Mouse (Mus musculus): ENCODE data around the gene Ccl12. TPM values are rescaled to one million over a fixed set of nuclear protein-coding genes. Genes with fewer than 3 reads are reported as not detected.

Ccl12 gene
- polyA plus RNA-seq (2016; fragmentation: Nextera tagmentation; extraction: Ambion mirVana): 0.85 and 1.3 TPM in 2 replicates

GRCm38 (mm10) chr11:82101529-82101928 is at the start of gene Ccl12:
Gene Ccl12 (plus strand): TSS chr11:82101845.
- H3K9ac ChIP-seq: no peak within 1 kb of the TSS
- WGBS: 72% methylated on average over 2 of the region's 2 CpGs
- no peak within 1 kb of the TSS for H3K27ac ChIP-seq
- no peak within 1 kb of the TSS for H3K4me2 ChIP-seq (replicated peaks)
- H3K27me3 ChIP-seq: no peaks in the 10 kb centered on the region
- no peak within 1 kb of the TSS for H3K4me3 ChIP-seq
- no peaks in the 10 kb centered on the region for H3K36me3 ChIP-seq
- ATAC-seq (ENCODE audit: low FRiP score): no peak
- H3K9me3 ChIP-seq (replicated peaks): no peaks in the 10 kb centered on the region; the same call in 1 of the 2 replicates
- H3K4me1 ChIP-seq: no peaks in the 10 kb centered on the region

DNA sequence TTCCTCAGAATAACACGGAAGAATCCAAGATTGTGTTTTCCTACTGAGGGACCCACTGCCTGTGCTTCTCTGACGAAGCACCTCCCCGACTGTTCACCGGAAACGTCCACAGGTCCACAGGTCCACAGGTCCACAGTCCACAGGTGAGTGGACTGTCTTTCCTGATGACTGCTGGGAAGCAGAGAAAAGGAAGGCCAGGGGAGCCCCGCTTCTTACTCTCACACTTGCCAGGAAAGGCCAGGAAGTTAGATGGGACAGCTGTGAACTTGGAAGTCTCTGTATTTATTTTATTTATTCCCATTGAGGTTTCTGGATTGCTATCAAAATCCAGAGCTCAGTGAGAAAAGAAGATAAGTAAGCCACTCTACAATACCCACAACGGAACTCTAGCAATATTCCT is 47.8 kb upstream of the Ccl12 start:
- H3K27ac ChIP-seq: no peak overlapping the region

DNA sequence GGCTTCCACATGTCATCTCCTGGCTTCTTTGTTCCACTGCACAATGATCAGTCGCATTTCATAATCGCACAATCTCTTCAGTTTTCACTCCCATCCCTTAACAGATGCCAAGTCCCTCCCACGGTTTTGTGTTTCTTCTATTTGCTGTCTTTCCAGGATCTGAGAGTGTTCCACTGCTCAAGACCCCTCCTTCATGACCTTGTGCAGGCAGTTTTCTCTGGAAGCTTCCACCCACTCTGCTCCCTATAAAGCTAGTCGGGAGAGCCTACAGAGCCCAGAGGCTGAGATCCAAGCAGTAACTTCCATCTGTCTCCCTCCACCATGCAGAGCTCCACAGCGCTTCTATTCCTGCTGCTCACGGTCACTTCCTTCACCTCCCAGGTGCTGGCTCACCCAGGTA is 44.0 kb upstream of the Ccl12 start, which contains the start of gene Ccl11:
Gene Ccl11, plus strand, starts transcription at position 178 of the 400 bp plus-strand sequence.
- ATAC-seq (ENCODE audit: low FRiP score): no peak
- H3K4me3 ChIP-seq: no peak within 1 kb of the TSS
- no peaks in the 10 kb centered on the region for H3K9me3 ChIP-seq (replicated peaks)
- no peak within 1 kb of the TSS for H3K9ac ChIP-seq
- 79% methylated on average over 6 of the region's 6 CpGs for WGBS
- H3K4me1 ChIP-seq: no peaks in the 10 kb centered on the region
- H3K27me3 ChIP-seq: no peaks in the 10 kb centered on the region
- no peak within 1 kb of the TSS for H3K4me2 ChIP-seq (replicated peaks)
- H3K27ac ChIP-seq: no peak within 1 kb of the TSS
- H3K36me3 ChIP-seq: no peaks in the 10 kb centered on the region

More for the DNA sequence above, 47.8 kb upstream of the Ccl12 start:
- Histone ChIP-seq H3K9ac (no peak overlapping the region), H3K4me1 (no peaks in the 10 kb centered on the region), H3K9me3 (replicated peaks) (no peaks in the 10 kb centered on the region), H3K27me3 (no peaks in the 10 kb centered on the region), H3K4me3 (no peak overlapping the region), H3K36me3 (no peaks in the 10 kb centered on the region), H3K4me2 (replicated peaks) (no peak overlapping the region)
- ATAC-seq (ENCODE audit: low FRiP score): no peak
- 86% methylated on average over 7 of the region's 7 CpGs for WGBS

DNA sequence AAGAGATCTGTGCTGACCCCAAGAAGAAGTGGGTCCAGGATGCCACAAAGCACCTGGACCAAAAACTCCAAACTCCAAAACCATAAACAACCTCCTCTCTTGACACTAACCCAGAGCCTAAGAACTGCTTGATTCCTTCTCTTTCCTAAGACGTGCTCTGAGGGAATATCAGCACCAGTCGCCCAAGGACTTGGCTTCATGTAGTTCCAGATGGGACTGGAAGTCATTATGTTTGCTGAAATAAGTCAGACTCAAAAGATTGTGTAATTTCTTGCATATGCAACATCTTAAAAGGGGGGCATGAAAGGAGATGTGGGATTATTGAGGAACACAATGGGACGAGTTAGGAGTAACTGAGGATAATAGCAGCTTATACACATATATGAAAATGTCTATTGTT is 39.4 kb upstream of the Ccl12 start:
- Histone ChIP-seq H3K4me2 (replicated peaks) (no peak overlapping the region), H3K4me3 (no peak overlapping the region), H3K4me1 (no peaks in the 10 kb centered on the region), H3K36me3 (no peaks in the 10 kb centered on the region), H3K9ac (no peak overlapping the region), H3K9me3 (replicated peaks) (no peaks in the 10 kb centered on the region), H3K27me3 (no peaks in the 10 kb centered on the region), H3K27ac (no peak overlapping the region)
- 72% methylated on average over 3 of the region's 3 CpGs for WGBS
- ATAC-seq (ENCODE audit: low FRiP score): no peak

- WGBS: 88% methylated on average over 2 of the region's 2 CpGs
- no peak overlapping the region for H3K27ac ChIP-seq
- H3K4me1 ChIP-seq: no peaks in the 10 kb centered on the region
- no peaks in the 10 kb centered on the region for H3K9me3 ChIP-seq (replicated peaks)
- no peak overlapping the region for H3K9ac ChIP-seq
- H3K4me2 ChIP-seq (replicated peaks): no peak overlapping the region
- H3K27me3 ChIP-seq: no peaks in the 10 kb centered on the region
- no peak for ATAC-seq (ENCODE audit: low FRiP score)
- no peaks in the 10 kb centered on the region for H3K36me3 ChIP-seq
- H3K4me3 ChIP-seq: no peak overlapping the region
Observed at GRCm38 (mm10) chr11:82063454-82063853, 38.2 kb upstream of the Ccl12 start.

- Histone ChIP-seq H3K9me3 (replicated peaks) (no peaks in the 10 kb centered on the region), H3K27me3 (no peaks in the 10 kb centered on the region), H3K4me3 (no peak overlapping the region), H3K9ac (no peak overlapping the region), H3K36me3 (no peaks in the 10 kb centered on the region), H3K4me2 (replicated peaks) (no peak overlapping the region), H3K4me1 (no peaks in the 10 kb centered on the region), H3K27ac (no peak overlapping the region)
- ATAC-seq (ENCODE audit: low FRiP score): no peak
- 90% methylated on average over 7 of the region's 7 CpGs for WGBS
Observed at GRCm38 (mm10) chr11:82066953-82067571, 34.6 kb upstream of the Ccl12 start.

- no peak overlapping the region for H3K27ac ChIP-seq
- ATAC-seq (ENCODE audit: low FRiP score): no peak
- H3K27me3 ChIP-seq: no peaks in the 10 kb centered on the region
- 64% methylated on average over 3 of the region's 3 CpGs for WGBS
- H3K36me3 ChIP-seq: no peaks in the 10 kb centered on the region
- H3K9me3 ChIP-seq (replicated peaks): no peaks in the 10 kb centered on the region
- no peak overlapping the region for H3K9ac ChIP-seq
- no peak overlapping the region for H3K4me3 ChIP-seq
- no peak overlapping the region for H3K4me2 ChIP-seq (replicated peaks)
- no peaks in the 10 kb centered on the region for H3K4me1 ChIP-seq
Observed at GRCm38 (mm10) chr11:82071076-82071475, 30.6 kb upstream of the Ccl12 start.

DNA sequence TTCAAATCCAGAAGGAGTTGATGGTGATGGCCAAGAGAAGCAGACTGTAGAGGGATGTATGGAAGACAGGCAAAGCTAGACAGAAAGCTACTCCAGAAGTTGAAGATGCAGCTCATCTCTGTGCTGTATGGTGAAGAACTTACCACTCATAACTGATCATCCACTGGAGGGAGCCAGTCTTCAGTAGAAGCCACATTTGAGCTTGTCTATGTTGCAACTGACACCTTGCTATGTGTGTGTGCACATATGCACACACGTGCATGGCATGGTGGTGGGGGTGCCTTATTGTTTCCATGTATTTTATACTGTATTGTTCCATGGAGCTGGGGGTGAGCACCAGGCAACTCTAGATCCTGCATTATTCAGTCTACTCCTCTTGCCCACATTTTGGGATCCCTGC is 29.3 kb upstream of the Ccl12 start:
- no peak for ATAC-seq (ENCODE audit: low FRiP score)
- 91% methylated on average over 1 of the region's 1 CpGs for WGBS
- no peak overlapping the region for H3K4me2 ChIP-seq (replicated peaks)

GRCm38 (mm10) chr11:82072984-82073383 is 28.7 kb upstream of the Ccl12 start:
- Histone ChIP-seq H3K27ac (no peak overlapping the region), H3K9me3 (replicated peaks) (no peaks in the 10 kb centered on the region), H3K4me1 (no peaks in the 10 kb centered on the region), H3K9ac (no peak overlapping the region), H3K27me3 (no peaks in the 10 kb centered on the region), H3K4me2 (replicated peaks) (no peak overlapping the region), H3K36me3 (no peaks in the 10 kb centered on the region), H3K4me3 (no peak overlapping the region)
- ATAC-seq (ENCODE audit: low FRiP score): no peak
- 89% methylated on average over 3 of the region's 3 CpGs for WGBS

More for the DNA sequence above, 29.3 kb upstream of the Ccl12 start:
- Histone ChIP-seq H3K27me3 (no peaks in the 10 kb centered on the region), H3K9me3 (replicated peaks) (no peaks in the 10 kb centered on the region), H3K9ac (no peak overlapping the region), H3K4me3 (no peak overlapping the region), H3K27ac (no peak overlapping the region), H3K4me1 (no peaks in the 10 kb centered on the region), H3K36me3 (no peaks in the 10 kb centered on the region)

- H3K4me1 ChIP-seq: no peaks in the 10 kb centered on the region
- H3K36me3 ChIP-seq: no peaks in the 10 kb centered on the region
- ATAC-seq (ENCODE audit: low FRiP score): no peak
- no peak overlapping the region for H3K4me3 ChIP-seq
- no peak overlapping the region for H3K9ac ChIP-seq
- H3K4me2 ChIP-seq (replicated peaks): no peak overlapping the region
- no peaks in the 10 kb centered on the region for H3K27me3 ChIP-seq
- H3K27ac ChIP-seq: no peak overlapping the region
- no peaks in the 10 kb centered on the region for H3K9me3 ChIP-seq (replicated peaks)
- WGBS: 89% methylated on average over 3 of the region's 3 CpGs
Observed at GRCm38 (mm10) chr11:82073686-82074085, 28.0 kb upstream of the Ccl12 start.

GRCm38 (mm10) chr11:82077031-82077430 is 24.6 kb upstream of the Ccl12 start:
- Histone ChIP-seq H3K9ac (no peak overlapping the region), H3K36me3 (no peaks in the 10 kb centered on the region), H3K4me3 (no peak overlapping the region), H3K4me1 (no peaks in the 10 kb centered on the region), H3K9me3 (replicated peaks) (no peaks in the 10 kb centered on the region), H3K27ac (no peak overlapping the region), H3K4me2 (replicated peaks) (no peak overlapping the region), H3K27me3 (no peaks in the 10 kb centered on the region)
- no peak for ATAC-seq (ENCODE audit: low FRiP score)
- WGBS: 79% methylated on average over 3 of the region's 3 CpGs

DNA sequence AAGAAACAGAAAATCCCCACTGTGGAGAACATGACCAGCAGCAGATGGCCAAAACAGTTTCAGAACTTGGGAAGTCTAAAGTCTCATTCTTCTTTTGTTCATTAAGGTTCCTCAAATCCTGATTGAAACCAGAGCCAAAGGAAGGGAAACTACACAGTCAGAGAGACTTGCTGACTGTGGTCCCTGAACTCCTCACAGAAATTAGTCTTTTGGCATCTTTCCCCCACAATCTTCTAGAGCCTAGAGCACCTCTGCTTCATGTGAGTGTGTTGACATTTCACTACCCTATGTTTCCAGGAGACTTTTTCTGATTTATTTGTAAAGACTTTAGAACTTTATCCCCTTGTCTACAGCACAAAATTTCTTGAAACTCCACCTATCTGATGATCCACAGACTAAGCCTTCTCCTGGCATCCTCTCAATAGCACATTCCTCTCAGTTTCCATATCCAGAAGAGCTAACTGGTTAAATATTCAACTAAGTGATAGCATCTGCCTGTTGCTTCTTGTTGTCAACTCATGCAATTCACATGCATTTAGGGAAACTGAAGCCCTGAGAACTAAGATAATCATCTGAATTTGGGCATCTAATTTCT is 23.4 kb upstream of the Ccl12 start:
- H3K4me1 ChIP-seq: no peaks in the 10 kb centered on the region
- H3K36me3 ChIP-seq: no peaks in the 10 kb centered on the region
- ATAC-seq (ENCODE audit: low FRiP score): no peak
- H3K9me3 ChIP-seq (replicated peaks): no peaks in the 10 kb centered on the region
- H3K9ac ChIP-seq: no peak overlapping the region
- no peak overlapping the region for H3K4me3 ChIP-seq
- no peak overlapping the region for H3K4me2 ChIP-seq (replicated peaks)
- H3K27me3 ChIP-seq: no peaks in the 10 kb centered on the region
- no peak overlapping the region for H3K27ac ChIP-seq

- H3K4me1 ChIP-seq: no peaks in the 10 kb centered on the region
- H3K4me3 ChIP-seq: no peak overlapping the region
- no peaks in the 10 kb centered on the region for H3K9me3 ChIP-seq (replicated peaks)
- no peak overlapping the region for H3K4me2 ChIP-seq (replicated peaks)
- no peaks in the 10 kb centered on the region for H3K27me3 ChIP-seq
- no peak overlapping the region for H3K27ac ChIP-seq
- no peaks in the 10 kb centered on the region for H3K36me3 ChIP-seq
- no peak overlapping the region for H3K9ac ChIP-seq
- no peak for ATAC-seq (ENCODE audit: low FRiP score)
- WGBS: 80% methylated on average over 3 of the region's 3 CpGs
Observed at GRCm38 (mm10) chr11:82080865-82081264, 20.8 kb upstream of the Ccl12 start.

All from hindbrain, embryonic 12.5 days (tissue).